Mouse (Mus musculus) forebrain, embryonic 13.5 days (tissue): ENCODE measurements at regions not wholly inside any gene's neighbourhood (a gene's known extent, or its start where the extent isn't known, plus 50 kb on each side); places are given as distances from the start of the nearest gene placed in this dataset.

Experiments
- ATAC-seq: fragments of 200-750 bp; cut with Nextera tagmentation; 2 replicates; pipeline ENCODE4 v1.8.0; 2017
- H3K27ac ChIP-seq: fragments of 300-500 bp; sonication (generic); 2 replicates; pipeline ENCODE4 v1.5.1; 2015; ENCODE audit warnings: inconsistent platforms, mild to moderate bottlenecking, moderate library complexity
- H3K27me3 ChIP-seq: fragments of 300-500 bp; sonication (generic); 2 replicates; pipeline ENCODE4 v1.6.1; 2015; ENCODE audit warnings: mild to moderate bottlenecking, inconsistent platforms
- H3K36me3 ChIP-seq: fragments of 300-500 bp; sonication (generic); 2 replicates; pipeline ENCODE4 v1.6.1; 2015; ENCODE audit warnings: mild to moderate bottlenecking, inconsistent platforms; ENCODE audit not compliant: poor library complexity, severe bottlenecking
- H3K4me1 ChIP-seq: fragments of 300-500 bp; sonication (generic); 2 replicates; pipeline ENCODE4 v1.6.1; 2015; ENCODE audit warnings: inconsistent platforms
- H3K4me2 ChIP-seq: fragments of 300-500 bp; sonication (generic); 2 replicates; pipeline ENCODE4 v1.6.1; 2015; ENCODE audit warnings: inconsistent platforms, mild to moderate bottlenecking, moderate library complexity
- H3K4me3 ChIP-seq: fragments of 300-500 bp; sonication (generic); 2 replicates; pipeline ENCODE4 v1.5.1; 2015; ENCODE audit warnings: mild to moderate bottlenecking, inconsistent platforms
- H3K9ac ChIP-seq: fragments of 300-500 bp; sonication (generic); 2 replicates; pipeline ENCODE4 v1.6.1; 2015; ENCODE audit warnings: mild to moderate bottlenecking, inconsistent platforms
- H3K9me3 ChIP-seq: fragments of 300-500 bp; sonication (generic); replicated peaks from 2 replicates; pipeline ENCODE4 v1.6.1; 2016; ENCODE audit warnings: inconsistent platforms
- WGBS: fragments of 180-500 bp; shearing (Covaris S2); methylation state at CpG from one replicate; pipeline ENCODE4 v1.1.7; 2015; 5-methylcytosine and 5-hydroxymethylcytosine counted together

DNA sequence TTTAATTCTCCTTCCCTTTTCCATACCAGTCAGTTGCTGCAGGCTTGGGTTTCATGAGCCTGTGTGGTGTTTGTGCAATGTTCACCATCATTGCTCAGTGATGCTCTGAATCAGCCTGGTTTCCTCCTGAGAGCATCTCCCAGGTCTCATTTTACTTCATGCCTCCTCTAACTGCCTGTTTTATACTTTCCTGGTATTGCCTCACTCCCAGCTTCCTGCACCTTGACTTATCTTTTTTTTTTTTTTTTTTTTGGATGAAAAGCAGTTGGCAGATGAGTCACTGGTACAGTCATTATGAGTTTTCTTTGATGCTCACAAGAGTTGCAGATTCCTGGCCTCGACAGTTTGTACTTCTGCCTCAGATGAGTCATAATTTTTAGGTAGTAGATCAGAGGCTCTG, 81.5 kb upstream of the Tet2 start:
- no peak overlapping the region for H3K4me3 ChIP-seq
- no peak overlapping the region for H3K9ac ChIP-seq
- H3K4me1 ChIP-seq: no peaks in the 10 kb centered on the region
- ATAC-seq: no peak
- no peak overlapping the region for H3K4me2 ChIP-seq
- H3K9me3 ChIP-seq: no peaks in the 10 kb centered on the region
- WGBS: 81% methylated on average over 1 of the region's 1 CpGs
- no peaks in the 10 kb centered on the region for H3K27me3 ChIP-seq
- no peaks in the 10 kb centered on the region for H3K36me3 ChIP-seq
- H3K27ac ChIP-seq: no peak overlapping the region

DNA sequence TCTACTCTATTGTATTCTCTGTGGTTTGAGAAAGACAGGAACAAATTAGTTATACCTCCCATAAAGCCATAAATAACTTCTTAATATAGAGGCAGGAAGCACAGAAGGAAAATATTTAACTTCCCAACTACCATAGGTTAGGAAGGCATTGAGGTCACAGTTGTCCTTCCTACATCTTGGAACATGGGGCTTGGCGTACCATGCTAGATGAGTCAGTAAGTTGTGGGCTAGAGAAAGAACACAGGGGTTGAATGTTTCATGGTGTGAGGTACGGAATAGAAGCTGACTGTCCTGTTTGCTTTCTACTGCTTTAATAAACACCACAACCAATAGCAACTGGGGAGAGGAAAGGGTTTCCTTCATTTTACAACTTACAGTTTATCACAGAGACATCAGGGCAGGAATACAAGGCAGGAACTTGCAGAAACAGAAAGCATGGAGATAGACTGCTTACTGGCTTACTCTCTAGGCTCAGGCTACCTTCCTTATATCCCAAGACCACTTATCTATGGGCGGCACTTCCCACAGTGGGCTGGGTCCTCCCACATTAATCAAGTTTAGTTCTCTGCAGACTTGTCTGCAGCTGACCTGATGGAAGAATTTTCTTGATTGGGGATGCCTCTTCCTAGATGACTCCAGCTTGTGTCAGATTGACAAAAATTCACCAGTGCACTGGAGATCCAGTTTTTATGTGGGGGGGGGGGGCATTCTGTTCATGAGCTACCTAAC, 82.3 kb upstream of the Tet2 start:
- H3K4me2 ChIP-seq: no peak overlapping the region
- no peak overlapping the region for H3K4me3 ChIP-seq
- H3K27ac ChIP-seq: no peak overlapping the region
- no peaks in the 10 kb centered on the region for H3K36me3 ChIP-seq
- WGBS: 91% methylated on average over 3 of the region's 3 CpGs
- H3K9ac ChIP-seq: no peak overlapping the region
- no peak for ATAC-seq
- no peaks in the 10 kb centered on the region for H3K4me1 ChIP-seq
- H3K9me3 ChIP-seq: no peaks in the 10 kb centered on the region
- no peaks in the 10 kb centered on the region for H3K27me3 ChIP-seq

DNA sequence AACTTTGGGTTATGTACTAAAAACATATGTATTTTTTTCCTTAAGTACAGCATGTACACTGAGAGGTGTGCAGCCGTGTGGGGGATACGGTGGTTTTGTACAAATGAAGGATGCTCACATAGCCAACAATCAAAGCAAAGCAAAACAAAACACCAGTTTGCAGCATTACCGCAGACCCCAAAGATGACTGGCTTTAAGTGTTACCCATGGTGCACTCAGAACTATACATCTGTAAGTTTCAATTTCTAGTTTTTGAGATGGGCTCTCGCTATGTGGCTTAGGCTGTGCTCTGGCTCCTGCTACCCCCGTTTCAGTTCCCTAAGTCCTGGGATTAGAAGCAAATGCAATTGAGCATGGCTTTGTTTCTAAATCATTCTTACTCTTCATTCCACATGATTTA, 89.4 kb upstream of the Tet2 start:
- no peak for ATAC-seq
- H3K4me2 ChIP-seq: no peak overlapping the region
- H3K36me3 ChIP-seq: no peaks in the 10 kb centered on the region
- no peaks in the 10 kb centered on the region for H3K27me3 ChIP-seq
- H3K4me1 ChIP-seq: no peaks in the 10 kb centered on the region
- no peak overlapping the region for H3K27ac ChIP-seq
- no peak overlapping the region for H3K4me3 ChIP-seq
- WGBS: 88% methylated on average over 5 of the region's 5 CpGs
- no peaks in the 10 kb centered on the region for H3K9me3 ChIP-seq
- H3K9ac ChIP-seq: no peak overlapping the region

DNA sequence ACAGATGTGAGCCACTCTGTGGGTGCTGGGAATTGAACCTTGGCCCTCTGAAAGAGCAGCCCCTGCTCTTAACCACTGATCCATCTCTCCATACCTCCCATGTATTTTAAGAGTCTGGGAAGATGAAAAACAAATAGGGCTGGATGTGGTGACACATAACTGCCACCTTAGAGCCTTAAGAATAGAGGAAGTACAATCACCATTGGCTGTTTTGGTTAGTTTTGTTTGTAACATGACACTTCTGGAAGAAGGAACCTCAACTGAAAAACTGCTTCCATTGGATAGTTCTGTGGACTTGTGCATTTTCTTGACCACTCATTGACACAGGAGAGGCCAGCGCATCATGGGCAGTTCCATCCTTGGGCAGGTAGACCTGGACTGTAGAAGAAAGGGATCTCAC, 100.7 kb upstream of the Tet2 start:
- no peaks in the 10 kb centered on the region for H3K36me3 ChIP-seq
- H3K9me3 ChIP-seq: no peaks in the 10 kb centered on the region; the same call in 1 of the 2 replicates
- 100% methylated on average over 1 of the region's 1 CpGs for WGBS
- H3K4me2 ChIP-seq: no peak overlapping the region
- H3K27ac ChIP-seq: no peak overlapping the region
- ATAC-seq: no peak
- H3K4me1 ChIP-seq: peaks cover 5% of the 10 kb centered on the region; the same call in 1 of the 2 replicates
- no peaks in the 10 kb centered on the region for H3K27me3 ChIP-seq
- H3K9ac ChIP-seq: no peak overlapping the region
- H3K4me3 ChIP-seq: no peak overlapping the region

DNA sequence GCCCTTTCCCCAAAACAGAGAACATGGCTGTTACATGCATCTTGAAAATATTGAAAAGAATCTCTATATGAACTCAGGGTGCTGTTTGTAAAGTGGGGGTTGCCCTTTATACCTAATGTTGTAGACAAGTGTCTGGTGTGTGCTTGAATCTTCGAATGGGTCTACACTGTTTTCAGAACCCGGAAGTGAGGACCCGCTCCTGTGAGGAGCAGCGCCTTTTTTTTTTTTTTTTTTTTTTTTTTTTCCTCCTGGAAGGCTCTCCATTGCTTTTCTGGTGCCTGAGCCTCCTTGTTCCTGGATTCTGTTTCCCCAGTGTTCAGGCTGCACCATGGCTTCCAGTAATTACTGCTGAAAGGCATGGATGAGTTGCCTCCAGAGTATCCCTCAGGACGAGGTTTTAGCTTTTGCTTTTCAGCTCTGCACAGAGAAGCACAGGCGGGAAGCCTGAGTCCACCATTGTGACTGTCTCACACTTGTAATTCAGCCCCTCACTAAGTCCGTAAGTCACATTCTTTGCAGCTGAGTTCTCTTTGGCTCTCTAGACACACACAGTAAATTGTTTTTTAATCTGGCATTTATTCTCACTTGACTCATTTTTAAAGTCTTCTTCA, 101.6 kb upstream of the Tet2 start:
- Histone ChIP-seq H3K9ac (no peak overlapping the region), H3K4me1 (peaks cover 5% of the 10 kb centered on the region; the same call in 1 of the 2 replicates), H3K4me3 (no peak overlapping the region), H3K27me3 (no peaks in the 10 kb centered on the region), H3K9me3 (no peaks in the 10 kb centered on the region; the same call in 1 of the 2 replicates), H3K27ac (no peak overlapping the region), H3K36me3 (no peaks in the 10 kb centered on the region), H3K4me2 (peak overlapping the region; percentile 16; the same call in 1 of the 2 replicates)
- 23% methylated on average over 7 of the region's 7 CpGs for WGBS
- 0 out of 2 replicates have a peak, but pooled peaks have one; percentile 16 for ATAC-seq

DNA sequence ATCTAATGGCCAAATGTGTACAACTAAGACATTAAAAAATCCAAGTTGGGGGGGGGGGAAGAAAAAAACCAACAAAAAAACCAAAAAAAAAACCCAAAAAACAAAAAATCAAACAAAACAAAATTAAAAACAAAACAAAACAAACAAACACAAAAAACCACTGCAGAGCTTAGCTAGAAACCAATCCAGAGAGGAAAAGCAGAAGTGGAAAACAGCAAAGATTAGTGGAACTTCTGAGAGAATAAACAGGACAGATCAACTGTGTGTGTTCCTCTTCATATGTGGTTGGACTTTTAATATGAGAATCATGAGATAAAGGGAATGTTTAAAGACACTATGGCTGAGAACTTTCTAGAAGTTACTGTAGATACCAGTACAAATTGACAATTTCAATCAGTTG, 105.1 kb upstream of the Tet2 start:
- Histone ChIP-seq H3K9me3 (no peaks in the 10 kb centered on the region; the same call in 1 of the 2 replicates), H3K9ac (no peak overlapping the region), H3K4me1 (peaks cover 5% of the 10 kb centered on the region; the same call in 1 of the 2 replicates), H3K4me3 (no peak overlapping the region), H3K27ac (no peak overlapping the region), H3K4me2 (no peak overlapping the region), H3K27me3 (no peaks in the 10 kb centered on the region), H3K36me3 (no peaks in the 10 kb centered on the region)
- ATAC-seq: no peak

DNA sequence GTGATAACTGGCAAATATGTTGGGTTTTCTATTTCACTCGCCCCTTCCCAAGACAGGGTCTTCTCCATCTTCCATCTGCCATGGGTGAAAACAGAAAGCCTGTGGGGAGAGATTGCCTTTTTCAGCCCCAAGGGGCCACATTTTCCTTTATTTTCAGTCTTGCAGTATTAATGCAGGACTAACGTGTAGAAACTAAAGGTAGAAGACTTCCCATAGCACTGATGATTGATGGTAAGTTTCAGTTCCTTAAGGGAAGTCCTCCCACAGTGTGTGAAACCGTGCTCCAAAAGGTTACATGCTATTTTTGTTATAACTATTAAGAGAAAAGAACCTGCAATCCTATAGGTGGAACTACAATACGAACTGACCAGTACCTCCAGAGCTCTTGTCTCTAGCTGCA, 107.1 kb upstream of the Tet2 start:
- no peaks in the 10 kb centered on the region for H3K4me1 ChIP-seq
- H3K4me3 ChIP-seq: no peak overlapping the region
- no peak overlapping the region for H3K4me2 ChIP-seq
- 90% methylated on average over 4 of the region's 4 CpGs for WGBS
- no peak overlapping the region for H3K9ac ChIP-seq
- H3K9me3 ChIP-seq: no peaks in the 10 kb centered on the region
- no peaks in the 10 kb centered on the region for H3K36me3 ChIP-seq
- no peak overlapping the region for H3K27ac ChIP-seq
- ATAC-seq: no peak
- H3K27me3 ChIP-seq: no peaks in the 10 kb centered on the region

DNA sequence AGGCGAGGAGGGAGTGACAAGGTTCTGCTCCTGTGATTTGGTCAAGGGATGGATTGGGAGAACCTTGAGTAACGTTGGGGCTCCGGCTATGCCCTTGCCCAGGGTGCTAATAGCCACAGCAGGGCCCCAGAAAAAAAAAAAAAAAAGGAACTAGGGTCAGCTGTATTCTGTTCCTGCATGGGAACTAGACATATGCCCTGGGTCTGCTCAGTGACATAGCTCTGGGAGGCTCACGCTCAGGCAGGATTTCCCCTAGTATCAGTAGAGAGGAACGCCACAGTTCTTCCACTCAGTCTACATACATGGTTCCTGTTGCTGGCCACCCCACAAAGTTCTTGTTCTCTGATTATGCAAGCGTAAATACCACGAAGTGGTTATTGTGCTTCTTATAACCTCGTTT, 114.8 kb upstream of the Tet2 start:
- Histone ChIP-seq H3K9ac (no peak overlapping the region), H3K4me1 (no peaks in the 10 kb centered on the region), H3K27ac (no peak overlapping the region), H3K9me3 (no peaks in the 10 kb centered on the region), H3K4me2 (no peak overlapping the region), H3K4me3 (no peak overlapping the region), H3K27me3 (no peaks in the 10 kb centered on the region), H3K36me3 (no peaks in the 10 kb centered on the region)
- WGBS: 92% methylated on average over 8 of the region's 8 CpGs
- no peak for ATAC-seq

DNA sequence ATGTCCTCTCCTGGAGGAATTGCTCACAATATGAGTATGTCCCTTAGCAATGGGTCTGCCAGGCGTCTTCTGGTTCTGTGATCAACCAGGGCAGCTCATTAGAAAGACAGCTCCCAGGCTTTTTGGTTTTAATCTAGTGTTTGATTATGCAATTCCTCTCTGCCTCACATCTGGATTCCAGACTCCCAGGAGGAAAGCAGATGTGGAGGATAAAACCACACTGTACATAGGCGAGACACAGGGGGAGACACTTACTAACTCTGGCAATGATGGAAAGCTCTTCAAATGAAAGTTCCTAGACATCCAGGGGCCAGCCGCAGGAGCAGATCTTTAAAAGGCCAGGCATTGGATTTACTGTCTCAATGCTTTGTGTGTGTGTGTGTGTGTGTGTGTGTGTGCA, 116.4 kb upstream of the Tet2 start:
- no peaks in the 10 kb centered on the region for H3K9me3 ChIP-seq
- 84% methylated on average over 3 of the region's 3 CpGs for WGBS
- H3K4me3 ChIP-seq: no peak overlapping the region
- H3K9ac ChIP-seq: no peak overlapping the region
- no peaks in the 10 kb centered on the region for H3K4me1 ChIP-seq
- no peak for ATAC-seq
- no peaks in the 10 kb centered on the region for H3K27me3 ChIP-seq
- H3K27ac ChIP-seq: no peak overlapping the region
- H3K4me2 ChIP-seq: no peak overlapping the region
- H3K36me3 ChIP-seq: no peaks in the 10 kb centered on the region

DNA sequence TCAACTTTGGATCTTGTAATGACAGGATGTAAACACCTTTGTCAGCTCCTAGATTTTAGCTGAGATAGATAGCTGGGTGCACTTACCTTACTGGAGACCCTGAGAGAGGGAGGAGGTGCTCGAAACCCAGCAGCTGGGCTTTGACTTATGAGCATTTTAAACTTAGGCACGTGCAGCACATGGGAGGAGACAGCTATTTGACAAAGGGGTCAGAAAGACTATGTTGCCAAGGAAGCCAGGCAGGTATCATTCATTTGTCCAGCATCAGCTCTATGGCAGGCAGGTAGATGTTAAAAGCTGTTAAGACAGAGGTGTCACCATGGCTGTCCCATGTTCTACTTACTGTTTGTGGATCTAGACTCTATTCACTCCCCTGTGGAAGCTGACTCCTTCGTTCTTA, 120.0 kb upstream of the Tet2 start:
- Histone ChIP-seq H3K27me3 (no peaks in the 10 kb centered on the region), H3K4me1 (no peaks in the 10 kb centered on the region), H3K36me3 (no peaks in the 10 kb centered on the region), H3K9me3 (no peaks in the 10 kb centered on the region), H3K4me3 (no peak overlapping the region), H3K4me2 (no peak overlapping the region), H3K27ac (no peak overlapping the region), H3K9ac (no peak overlapping the region)
- ATAC-seq: no peak
- WGBS: 76% methylated on average over 3 of the region's 3 CpGs

DNA sequence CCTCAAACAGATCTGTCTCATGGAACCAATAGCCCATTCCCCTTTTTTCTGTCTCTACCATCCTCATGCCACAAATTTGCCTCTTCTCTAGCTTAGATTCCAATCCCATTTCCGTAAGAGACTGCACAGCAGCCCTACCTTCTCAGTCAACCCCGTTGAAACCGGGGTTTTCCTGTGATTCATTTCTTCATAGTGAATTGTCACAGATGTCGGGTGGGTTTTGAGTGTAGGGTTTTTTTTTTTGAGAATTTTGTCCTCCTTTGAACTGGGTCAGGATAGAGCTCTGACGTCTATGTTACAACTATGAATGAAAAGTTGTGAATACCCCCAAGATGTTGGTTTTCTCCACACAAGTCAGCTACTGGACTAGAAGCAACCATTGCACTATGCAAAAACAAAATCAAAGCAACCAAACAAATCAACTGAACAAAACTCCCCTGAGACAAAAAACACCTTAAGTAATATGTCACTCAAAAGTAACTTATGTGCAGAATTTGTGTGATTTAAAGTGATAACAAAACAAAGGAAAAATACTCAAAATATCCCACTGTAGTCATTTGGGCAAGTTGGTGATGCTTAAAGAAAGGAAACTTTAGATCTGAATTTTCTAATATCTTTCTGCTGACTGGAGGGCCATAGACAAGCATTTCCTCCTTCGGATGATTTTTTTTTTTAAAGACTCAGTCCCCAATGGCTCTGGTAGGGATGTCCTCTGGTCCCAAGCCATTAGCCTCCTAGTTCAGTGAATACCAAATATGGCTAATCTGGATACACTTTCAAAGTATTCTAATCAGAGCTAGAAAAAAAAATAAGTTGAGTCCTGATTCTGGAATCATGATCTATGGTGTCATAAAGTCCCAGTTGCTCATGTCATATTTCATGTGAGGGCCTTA, 120.7 kb upstream of the Tet2 start:
- H3K4me1 ChIP-seq: no peaks in the 10 kb centered on the region
- H3K36me3 ChIP-seq: no peaks in the 10 kb centered on the region
- ATAC-seq: no peak
- H3K9me3 ChIP-seq: no peaks in the 10 kb centered on the region
- no peak overlapping the region for H3K9ac ChIP-seq
- no peaks in the 10 kb centered on the region for H3K27me3 ChIP-seq
- no peak overlapping the region for H3K4me2 ChIP-seq
- no peak overlapping the region for H3K4me3 ChIP-seq
- 96% methylated on average over 6 of the region's 6 CpGs for WGBS
- H3K27ac ChIP-seq: no peak overlapping the region

DNA sequence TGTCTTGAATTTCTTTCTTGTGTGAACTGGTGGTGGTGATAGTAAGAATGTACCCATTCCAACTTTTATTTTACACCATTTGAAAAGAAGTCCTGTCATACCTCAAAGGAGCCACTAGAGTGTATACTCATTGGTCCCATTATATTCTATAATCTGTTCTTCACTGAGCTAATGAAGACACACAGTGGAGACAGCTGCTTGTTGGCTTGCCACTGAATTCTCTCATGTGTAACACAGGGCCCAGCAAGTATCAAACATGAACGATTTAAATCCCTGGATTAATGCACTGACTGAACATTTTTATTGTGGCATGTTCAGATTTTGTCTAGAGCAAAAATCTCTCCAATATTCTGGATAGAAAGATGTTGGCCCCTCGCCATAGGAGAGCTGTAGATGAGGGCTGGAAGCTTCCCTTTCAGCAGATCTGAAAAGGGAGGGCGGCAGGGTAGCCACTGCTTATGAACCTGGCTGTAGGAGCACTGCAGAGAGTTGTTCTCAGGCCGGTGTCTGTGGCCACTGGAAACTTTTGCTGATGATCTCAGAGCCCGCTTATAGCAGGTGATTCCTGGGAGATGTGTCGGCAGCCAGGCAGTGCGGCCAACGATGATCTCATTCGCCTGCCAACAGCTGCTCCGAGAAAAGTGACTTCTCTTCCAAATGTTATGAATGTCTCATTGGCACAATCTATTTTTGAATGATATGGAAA, 128.0 kb upstream of the Tet2 start:
- Histone ChIP-seq H3K27ac (peak overlapping the region; percentile 33; the same call in 1 of the 2 replicates), H3K4me3 (no peak overlapping the region), H3K4me1 (0 out of 2 replicates have a peak, but pooled peaks cover 4% of the 10 kb centered on the region), H3K36me3 (no peaks in the 10 kb centered on the region), H3K9ac (no peak overlapping the region), H3K27me3 (no peaks in the 10 kb centered on the region), H3K4me2 (no peak overlapping the region), H3K9me3 (no peaks in the 10 kb centered on the region)
- WGBS: 67% methylated on average over 10 of the region's 10 CpGs
- peak; percentile 84 for ATAC-seq
